Mouse (Mus musculus): ENCODE data around the gene Fam241b.

Gene Fam241b

GRCm38 (mm10) chr10:62070636-62071035 lies 73.1 kb downstream of the Fam241b start:
- DNase-seq (ENCODE audit: low read depth, low spot score): no peak

GRCm38 (mm10) chr10:62069946-62070345 lies 73.8 kb downstream of the Fam241b start:
- no peak for DNase-seq (ENCODE audit: low read depth, low spot score)

- no peak for DNase-seq (ENCODE audit: low read depth, low spot score)
Measured at GRCm38 (mm10) chr10:62069398-62069797, 74.3 kb downstream of the Fam241b start.

GRCm38 (mm10) chr10:62068532-62068931 lies 75.2 kb downstream of the Fam241b start:
- no peak for DNase-seq (ENCODE audit: low read depth, low spot score)

- peak; percentile 28 for DNase-seq (ENCODE audit: low read depth, low spot score)
Measured at GRCm38 (mm10) chr10:62066213-62066612, 77.5 kb downstream of the Fam241b start.

- DNase-seq (ENCODE audit: low read depth, low spot score): peak; percentile 83
Measured at GRCm38 (mm10) chr10:62062786-62063185, 80.9 kb downstream of the Fam241b start.

- peak; percentile 33 for DNase-seq (ENCODE audit: low read depth, low spot score)
Measured at GRCm38 (mm10) chr10:62060969-62061678, 82.6 kb downstream of the Fam241b start.

- DNase-seq (ENCODE audit: low read depth, low spot score): no peak
Measured at GRCm38 (mm10) chr10:62060224-62060913, 83.4 kb downstream of the Fam241b start.

- DNase-seq (ENCODE audit: low read depth, low spot score): peak; percentile 74
Measured at GRCm38 (mm10) chr10:62058508-62059375, 85.0 kb downstream of the Fam241b start.

Data from ZHBTc4 (cell line).